Mouse (Mus musculus): ENCODE measurements around the gene Mob3c.
A peak's percentile ranks its signal among the peaks of the same experiment; 100 is the strongest.

Mob3c gene

GRCm38 (mm10) chr4:115835576-115835975 lies 7.7 kb downstream of the Mob3c start:
- no peak for DNase-seq

- DNase-seq: no peak
Measured at GRCm38 (mm10) chr4:115838196-115838595, 10.3 kb downstream of the Mob3c start.

GRCm38 (mm10) chr4:115838696-115839641 lies 11.1 kb downstream of the Mob3c start, which contains the start of gene Mknk1:
Mknk1 (plus strand) TSS chr4:115839198.
- peak; percentile 94 to 97 for DNase-seq

GRCm38 (mm10) chr4:115839956-115840355 lies 12.1 kb downstream of the Mob3c start:
- peak in 1 of 2 experiments; percentile 10 for DNase-seq

GRCm38 (mm10) chr4:115840842-115841241 lies 12.9 kb downstream of the Mob3c start:
- no peak for DNase-seq

GRCm38 (mm10) chr4:115846656-115847055 lies 18.8 kb downstream of the Mob3c start:
- no peak for DNase-seq

GRCm38 (mm10) chr4:115847377-115847776 lies 19.5 kb downstream of the Mob3c start:
- no peak for DNase-seq

GRCm38 (mm10) chr4:115848083-115848482 lies 20.2 kb downstream of the Mob3c start:
- no peak for DNase-seq

GRCm38 (mm10) chr4:115848990-115849677 lies 21.2 kb downstream of the Mob3c start:
- no peak for DNase-seq

- no peak for DNase-seq
Measured at GRCm38 (mm10) chr4:115850111-115850510, 22.2 kb downstream of the Mob3c start.

- no peak for DNase-seq
Measured at GRCm38 (mm10) chr4:115850631-115851030, 22.7 kb downstream of the Mob3c start.

GRCm38 (mm10) chr4:115851569-115851968 lies 23.7 kb downstream of the Mob3c start:
- no peak for DNase-seq

- no peak for DNase-seq
Measured at GRCm38 (mm10) chr4:115855100-115855499, 27.2 kb downstream of the Mob3c start.

GRCm38 (mm10) chr4:115855609-115856008 lies 27.7 kb downstream of the Mob3c start:
- no peak for DNase-seq

GRCm38 (mm10) chr4:115856282-115856681 lies 28.4 kb downstream of the Mob3c start:
- DNase-seq: no peak

GRCm38 (mm10) chr4:115857293-115857883 lies 29.5 kb downstream of the Mob3c start:
- DNase-seq: no peak

GRCm38 (mm10) chr4:115863352-115863751 lies 35.5 kb downstream of the Mob3c start:
- no peak for DNase-seq

- DNase-seq: no peak
Measured at GRCm38 (mm10) chr4:115863880-115864279, 36.0 kb downstream of the Mob3c start.

GRCm38 (mm10) chr4:115869512-115870210 lies 41.8 kb downstream of the Mob3c start:
- DNase-seq: peak in 1 of 2 experiments; percentile 12

- DNase-seq: no peak
Measured at GRCm38 (mm10) chr4:115873231-115873630, 45.3 kb downstream of the Mob3c start.

- peak in 1 of 2 experiments; percentile 22 for DNase-seq
Measured at GRCm38 (mm10) chr4:115878216-115878678, 50.4 kb downstream of the Mob3c start.

GRCm38 (mm10) chr4:115878828-115879227 lies 50.9 kb downstream of the Mob3c start:
- DNase-seq: no peak

- no peak for DNase-seq
Measured at GRCm38 (mm10) chr4:115881183-115881582, 53.3 kb downstream of the Mob3c start.

Data from kidney, postnatal 4 days (tissue).